Mouse (Mus musculus): Measurements from ENCODE around the gene Trim30a. TPM values are rescaled to one million over a fixed set of nuclear protein-coding genes. Genes with fewer than 3 reads are reported as not detected.

The Trim30a gene
- polyA plus RNA-seq, 1 experiment from 2014 or later = 1.2 TPM

GRCm38 (mm10) chr7:104366339-104366738 is 98.7 kb downstream of the Trim30a start:
- DNase-seq (ENCODE audit: low spot score) = no peak
- no peak for ATAC-seq (ENCODE audit: low FRiP score, low TSS enrichment)

More at GRCm38 (mm10) chr7:104366339-104366738, 98.7 kb downstream of the Trim30a start:
- Histone ChIP-seq H3K4me2 (replicated peaks; ENCODE audit: low read depth) (no peak overlapping the region), H3K9ac (ENCODE audit: low read length) (no peak overlapping the region), H3K4me1 (replicated peaks; ENCODE audit: control insufficient read depth, insufficient read depth) (no peaks in the 10 kb centered on the region), H3K27me3 (ENCODE audit: control insufficient read depth, insufficient read depth, low read length) (no peaks in the 10 kb centered on the region), H3K9me3 (ENCODE audit: control insufficient read depth, low read length) (no peaks in the 10 kb centered on the region), H3K4me3 (ENCODE audit: low read depth, low read length) (no peak overlapping the region), H3K36me3 (ENCODE audit: control insufficient read depth, insufficient read depth, low read length) (no peaks in the 10 kb centered on the region), H3K27ac (replicated peaks) (no peak overlapping the region)
- TF ChIP-seq CTCF (IDR thresholded peaks at IDR 0.05; ENCODE audit: low read depth) (no peak), EP300 (optimal IDR thresholded peaks at IDR 0.05) (no peak)

Other genes starting within 250 kb of the Trim30a start
- 0.74 and 0.83 TPM in 2 replicates for gene Trim6, start 246.4 kb downstream of the Trim30a start, polyA plus RNA-seq (2015; fragmentation: Nextera tagmentation; extraction: Ambion mirVana)
- 2.0 and 2.7 TPM in 2 replicates for gene Trim34a, start 220.7 kb downstream of the Trim30a start, polyA plus RNA-seq (2015; fragmentation: Nextera tagmentation; extraction: Ambion mirVana)
- gene Trim5, start 177.1 kb downstream of the Trim30a start, polyA plus RNA-seq (2015; fragmentation: Nextera tagmentation; extraction: Ambion mirVana) = 0.35 and 0.51 TPM in 2 replicates
- gene Trim12a, start 149.7 kb downstream of the Trim30a start, polyA plus RNA-seq (2015; fragmentation: Nextera tagmentation; extraction: Ambion mirVana) = 5.8 and 6.8 TPM in 2 replicates
- not detected in 2 replicates for gene Trim34b, start 135.7 kb downstream of the Trim30a start, polyA plus RNA-seq (2015; fragmentation: Nextera tagmentation; extraction: Ambion mirVana)
- 1.1 and 1.2 TPM in 2 replicates for gene Trim12c, start 111.8 kb downstream of the Trim30a start, polyA plus RNA-seq (2015; fragmentation: Nextera tagmentation; extraction: Ambion mirVana)
- 0.12 TPM in 2 replicates for gene Trim30b, start 95.3 kb downstream of the Trim30a start, polyA plus RNA-seq (2015; fragmentation: Nextera tagmentation; extraction: Ambion mirVana)
- gene Trim30c, start 64.4 kb downstream of the Trim30a start, polyA plus RNA-seq (2015; fragmentation: Nextera tagmentation; extraction: Ambion mirVana) = 0.08 and 0.11 TPM in 2 replicates
- gene Trim30d, start 42.7 kb upstream of the Trim30a start, polyA plus RNA-seq (2015; fragmentation: Nextera tagmentation; extraction: Ambion mirVana) = 0.87 and 1.0 TPM in 2 replicates
- gene Olfr651, start 84.9 kb upstream of the Trim30a start, polyA plus RNA-seq (2015; fragmentation: Nextera tagmentation; extraction: Ambion mirVana) = not detected in 2 replicates
- gene Olfr652, start 95.7 kb upstream of the Trim30a start, polyA plus RNA-seq (2015; fragmentation: Nextera tagmentation; extraction: Ambion mirVana) = not detected in 2 replicates
- gene Olfr653, start 112.1 kb upstream of the Trim30a start, polyA plus RNA-seq (2015; fragmentation: Nextera tagmentation; extraction: Ambion mirVana) = not detected in 2 replicates
- gene Olfr654, start 121.8 kb upstream of the Trim30a start, polyA plus RNA-seq (2015; fragmentation: Nextera tagmentation; extraction: Ambion mirVana) = not detected in 2 replicates
- gene Olfr655, start 136.6 kb upstream of the Trim30a start, polyA plus RNA-seq (2015; fragmentation: Nextera tagmentation; extraction: Ambion mirVana) = not detected in 2 replicates
- gene Olfr656, start 148.8 kb upstream of the Trim30a start, polyA plus RNA-seq (2015; fragmentation: Nextera tagmentation; extraction: Ambion mirVana) = not detected in 2 replicates
- not detected in 2 replicates for gene Olfr657, start 159.6 kb upstream of the Trim30a start, polyA plus RNA-seq (2015; fragmentation: Nextera tagmentation; extraction: Ambion mirVana)
- gene Olfr658, start 182.1 kb upstream of the Trim30a start, polyA plus RNA-seq (2015; fragmentation: Nextera tagmentation; extraction: Ambion mirVana) = not detected in 2 replicates
- gene Olfr659, start 201.6 kb upstream of the Trim30a start, polyA plus RNA-seq (2015; fragmentation: Nextera tagmentation; extraction: Ambion mirVana) = not detected in 2 replicates
- gene Olfr661, start 221.3 kb upstream of the Trim30a start, polyA plus RNA-seq (2015; fragmentation: Nextera tagmentation; extraction: Ambion mirVana) = not detected in 2 replicates

Data from stomach, postnatal 0 days (tissue).